Mouse (Mus musculus): ENCODE results near the gene Spats2.

Spats2 gene

DNA sequence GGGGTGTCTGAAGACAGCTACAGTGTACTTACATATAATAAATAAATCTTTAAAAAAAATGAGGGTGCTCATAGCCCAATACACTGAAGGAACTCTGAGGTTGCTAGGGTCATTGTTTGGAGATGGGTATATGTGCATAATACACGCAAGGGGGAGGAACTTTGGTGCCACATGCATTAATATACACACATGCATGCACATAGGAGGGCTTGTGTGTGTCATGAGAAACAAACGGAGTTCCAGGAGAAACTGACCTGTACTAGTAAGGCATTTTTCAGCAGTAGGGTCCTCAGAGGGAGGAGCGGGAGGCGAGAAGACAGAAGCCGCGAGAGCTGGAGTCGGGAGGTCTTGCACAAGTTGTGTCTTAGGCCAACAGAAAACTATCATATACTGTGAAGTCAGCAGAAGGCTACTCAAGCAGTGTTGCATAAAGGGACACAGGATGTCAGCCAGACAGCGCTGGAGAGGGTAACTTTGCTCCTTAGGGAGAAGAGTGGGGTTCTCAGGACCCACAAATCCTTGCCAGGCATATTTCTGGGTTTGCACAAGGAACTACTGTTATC lies 133.5 kb downstream of the Spats2 start:
- no peak for DNase-seq (ENCODE audit: low spot score in 2 of 2)

- peak; percentile 72 to 73 for DNase-seq (ENCODE audit: low spot score in 2 of 2)
Measured at GRCm38 (mm10) chr15:99259730-99260252, 134.1 kb downstream of the Spats2 start.

- no peak for DNase-seq (ENCODE audit: low spot score in 2 of 2)
Measured at GRCm38 (mm10) chr15:99262702-99263101, 137.0 kb downstream of the Spats2 start.

All from spleen, postnatal 36 days (tissue).